Mouse (Mus musculus) forebrain, embryonic 16.5 days (tissue): ENCODE results near the gene Arsb. TPM values are rescaled to one million over a fixed set of nuclear protein-coding genes. Genes with fewer than 3 reads are reported as not detected.

Experiments used
- ATAC-seq: fragments of 200-750 bp; cut with Nextera tagmentation; 2 replicates; pipeline ENCODE4 v1.8.0; 2017; ENCODE audit warnings: mild to moderate bottlenecking, moderate library complexity
- H3K27ac ChIP-seq: fragments of 300-500 bp; sonication (generic); 2 replicates; pipeline ENCODE4 v1.5.1; 2014; ENCODE audit warnings: low read length, control low read depth
- H3K27me3 ChIP-seq: fragments of 300-500 bp; sonication (generic); replicated peaks from 2 replicates; pipeline ENCODE4 v1.6.1; 2014; ENCODE audit warnings: low read length; ENCODE audit not compliant: control insufficient read depth, insufficient read depth
- H3K36me3 ChIP-seq: fragments of 300-500 bp; sonication (generic); 2 replicates; pipeline ENCODE4 v1.6.1; 2014; ENCODE audit not compliant: control insufficient read depth, insufficient read depth
- H3K4me1 ChIP-seq: fragments of 300-500 bp; sonication (generic); replicated peaks from 2 replicates; pipeline ENCODE4 v1.6.1; 2014; ENCODE audit warnings: low read length; ENCODE audit not compliant: control insufficient read depth, insufficient read depth
- H3K4me2 ChIP-seq: fragments of 300-500 bp; sonication (generic); 2 replicates; pipeline ENCODE4 v1.6.1; 2014; ENCODE audit warnings: mild to moderate bottlenecking, low read length, control low read depth
- H3K4me3 ChIP-seq: fragments of 300-500 bp; sonication (generic); replicated peaks from 2 replicates; pipeline ENCODE4 v1.5.1; 2014; ENCODE audit warnings: mild to moderate bottlenecking, low read length, control low read depth
- H3K9ac ChIP-seq: fragments of 300-500 bp; sonication (generic); replicated peaks from 2 replicates; pipeline ENCODE4 v1.6.1; 2014; ENCODE audit warnings: low read depth, low read length, control low read depth
- H3K9me3 ChIP-seq: fragments of 300-500 bp; sonication (generic); 2 replicates; pipeline ENCODE4 v1.6.1; 2016; ENCODE audit warnings: low read length; ENCODE audit not compliant: control insufficient read depth
- WGBS: fragments of 180-500 bp; shearing (Covaris S2); extraction: QIAGEN DNeasy Blood & Tissue Kit; methylation state at CpG from one replicate; pipeline ENCODE4 v1.1.7; 2014; 5-methylcytosine and 5-hydroxymethylcytosine counted together
- polyA plus RNA-seq: library from polyadenylated mRNA; unstranded; fragments of >200 nt; fragmentation: Nextera tagmentation; extraction: Ambion mirVana; gene quantifications from 2 replicates; pipeline ENCODE4 v1.2.1, GENCODE M21; 2015

Arsb gene
- polyA plus RNA-seq, 1 experiment from 2014 or later: 9.7 TPM

- WGBS: 97% methylated on average over 12 of the region's 12 CpGs
- Histone ChIP-seq H3K36me3 (no peaks in the 10 kb centered on the region), H3K4me1 (no peaks in the 10 kb centered on the region), H3K9me3 (no peaks in the 10 kb centered on the region), H3K4me3 (no peak overlapping the region), H3K9ac (no peak overlapping the region), H3K27me3 (no peaks in the 10 kb centered on the region), H3K4me2 (no peak overlapping the region), H3K27ac (no peak overlapping the region)
- ATAC-seq: no peak
Observed at GRCm38 (mm10) chr13:93814676-93815075, 43.2 kb downstream of the Arsb start.

- WGBS: 90% methylated on average over 11 of the region's 11 CpGs
- Histone ChIP-seq H3K36me3 (no peaks in the 10 kb centered on the region), H3K4me3 (no peak overlapping the region), H3K4me2 (no peak overlapping the region), H3K27ac (no peak overlapping the region), H3K9me3 (no peaks in the 10 kb centered on the region), H3K9ac (no peak overlapping the region), H3K27me3 (no peaks in the 10 kb centered on the region), H3K4me1 (no peaks in the 10 kb centered on the region)
- no peak for ATAC-seq
Observed at GRCm38 (mm10) chr13:93815128-93815527, 43.7 kb downstream of the Arsb start.

DNA sequence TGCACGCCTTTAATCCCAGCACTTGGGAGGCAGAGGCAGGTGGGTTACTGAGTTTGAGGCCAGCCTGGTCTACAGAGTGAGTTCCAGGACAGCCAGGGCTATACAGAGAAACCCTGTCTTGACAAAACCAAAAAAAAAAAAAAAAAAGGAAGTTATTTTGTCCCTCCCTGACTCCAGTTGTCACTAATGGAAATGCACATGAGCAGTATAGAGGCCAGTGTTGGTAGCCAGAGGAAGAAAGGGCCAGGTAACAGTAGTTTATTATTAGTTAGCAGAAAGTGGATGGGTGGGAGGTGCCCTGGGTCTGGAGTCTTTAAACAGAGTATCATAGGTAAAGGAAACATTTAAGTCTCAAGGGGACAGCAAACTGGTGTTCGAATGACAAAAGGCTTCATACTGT lies 44.7 kb downstream of the Arsb start:
- 84% methylated on average over 2 of the region's 2 CpGs for WGBS
- no peak for ATAC-seq

DNA sequence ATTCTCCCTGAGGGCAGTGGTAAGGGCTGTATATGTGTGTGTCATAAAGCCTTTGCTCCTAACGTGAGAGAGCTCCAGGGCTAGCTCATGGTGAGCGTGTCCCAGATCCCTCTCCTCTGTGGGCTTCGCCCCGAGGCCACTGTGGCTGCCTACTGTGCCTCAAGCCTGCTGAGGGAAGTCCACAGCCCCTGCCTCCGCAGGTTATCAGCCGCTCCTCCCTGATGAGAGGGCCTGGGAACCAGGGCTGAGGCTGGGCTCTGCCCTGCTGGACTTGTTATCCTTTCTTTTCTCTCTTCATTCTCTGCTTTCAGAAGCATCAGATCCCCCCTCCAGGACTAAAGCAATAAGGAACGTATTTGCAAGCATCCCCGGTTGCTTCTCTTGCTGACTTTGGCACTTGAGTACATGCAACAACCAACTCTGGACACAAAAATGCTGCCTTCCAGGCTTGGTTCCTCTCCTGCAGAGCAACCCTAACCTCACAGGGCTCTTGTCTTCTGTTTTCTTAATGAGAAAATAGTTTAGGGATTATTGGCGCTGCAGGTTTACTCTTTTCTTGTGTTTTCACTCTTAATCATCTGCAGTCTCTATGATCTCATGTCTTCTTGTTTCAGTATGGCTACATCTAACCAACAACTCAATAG lies 45.4 kb downstream of the Arsb start:
- Histone ChIP-seq H3K4me1 (no peaks in the 10 kb centered on the region), H3K27ac (no peak overlapping the region), H3K9ac (no peak overlapping the region), H3K4me2 (no peak overlapping the region), H3K4me3 (no peak overlapping the region), H3K9me3 (no peaks in the 10 kb centered on the region), H3K27me3 (no peaks in the 10 kb centered on the region), H3K36me3 (no peaks in the 10 kb centered on the region)
- 38% methylated on average over 9 of the region's 9 CpGs for WGBS
- no peak for ATAC-seq

More for the DNA sequence above, 44.7 kb downstream of the Arsb start:
- Histone ChIP-seq H3K36me3 (no peaks in the 10 kb centered on the region), H3K27ac (no peak overlapping the region), H3K4me3 (no peak overlapping the region), H3K27me3 (no peaks in the 10 kb centered on the region), H3K9ac (no peak overlapping the region), H3K9me3 (no peaks in the 10 kb centered on the region), H3K4me2 (no peak overlapping the region), H3K4me1 (no peaks in the 10 kb centered on the region)

DNA sequence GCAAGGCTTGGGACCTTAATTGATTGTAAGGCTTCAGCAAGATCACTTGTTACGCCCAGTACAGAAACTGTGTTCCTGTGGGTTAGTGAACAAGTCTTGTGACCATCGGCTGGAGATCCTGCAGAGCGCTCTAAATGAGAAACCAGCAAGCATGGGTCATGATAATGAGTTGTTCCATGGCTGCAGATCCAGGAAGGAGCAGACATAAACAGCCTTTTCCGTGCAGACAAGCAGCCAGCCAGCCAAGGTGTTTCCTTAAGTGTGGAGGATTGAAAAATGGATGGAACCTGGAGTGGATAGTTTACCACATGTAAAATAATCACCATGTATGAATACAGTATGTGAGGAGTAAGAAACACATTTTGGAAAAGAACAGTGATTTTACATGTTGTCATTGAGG lies 48.7 kb downstream of the Arsb start:
- WGBS: 93% methylated on average over 4 of the region's 4 CpGs
- Histone ChIP-seq H3K9ac (no peak overlapping the region), H3K4me2 (no peak overlapping the region), H3K4me3 (no peak overlapping the region), H3K36me3 (no peaks in the 10 kb centered on the region), H3K27ac (no peak overlapping the region), H3K27me3 (no peaks in the 10 kb centered on the region), H3K9me3 (no peaks in the 10 kb centered on the region), H3K4me1 (no peaks in the 10 kb centered on the region)
- ATAC-seq: no peak

DNA sequence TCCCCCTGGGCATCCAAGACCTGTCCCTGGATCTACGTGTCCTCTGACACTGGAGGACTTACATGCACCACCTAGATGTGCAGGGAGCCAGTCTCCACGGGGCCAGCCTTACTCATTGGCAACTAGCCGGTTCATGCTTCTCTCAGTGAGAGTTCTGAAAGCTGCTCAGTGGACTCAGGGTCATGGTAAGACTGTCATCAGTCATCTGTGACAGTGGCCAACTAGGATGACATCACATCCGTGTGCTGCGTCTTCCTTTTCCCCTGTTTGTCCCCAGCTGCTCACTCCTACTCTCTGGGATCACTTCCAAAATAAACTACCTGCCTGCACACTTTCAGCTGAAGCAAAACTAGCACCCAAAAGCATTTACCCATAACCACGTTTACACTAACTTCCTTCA lies 50.6 kb downstream of the Arsb start:
- Histone ChIP-seq H3K27ac (no peak overlapping the region), H3K4me3 (no peak overlapping the region), H3K9me3 (no peaks in the 10 kb centered on the region), H3K36me3 (no peaks in the 10 kb centered on the region), H3K9ac (no peak overlapping the region), H3K4me2 (no peak overlapping the region), H3K27me3 (no peaks in the 10 kb centered on the region), H3K4me1 (no peaks in the 10 kb centered on the region)
- ATAC-seq: no peak
- 76% methylated on average over 6 of the region's 6 CpGs for WGBS

DNA sequence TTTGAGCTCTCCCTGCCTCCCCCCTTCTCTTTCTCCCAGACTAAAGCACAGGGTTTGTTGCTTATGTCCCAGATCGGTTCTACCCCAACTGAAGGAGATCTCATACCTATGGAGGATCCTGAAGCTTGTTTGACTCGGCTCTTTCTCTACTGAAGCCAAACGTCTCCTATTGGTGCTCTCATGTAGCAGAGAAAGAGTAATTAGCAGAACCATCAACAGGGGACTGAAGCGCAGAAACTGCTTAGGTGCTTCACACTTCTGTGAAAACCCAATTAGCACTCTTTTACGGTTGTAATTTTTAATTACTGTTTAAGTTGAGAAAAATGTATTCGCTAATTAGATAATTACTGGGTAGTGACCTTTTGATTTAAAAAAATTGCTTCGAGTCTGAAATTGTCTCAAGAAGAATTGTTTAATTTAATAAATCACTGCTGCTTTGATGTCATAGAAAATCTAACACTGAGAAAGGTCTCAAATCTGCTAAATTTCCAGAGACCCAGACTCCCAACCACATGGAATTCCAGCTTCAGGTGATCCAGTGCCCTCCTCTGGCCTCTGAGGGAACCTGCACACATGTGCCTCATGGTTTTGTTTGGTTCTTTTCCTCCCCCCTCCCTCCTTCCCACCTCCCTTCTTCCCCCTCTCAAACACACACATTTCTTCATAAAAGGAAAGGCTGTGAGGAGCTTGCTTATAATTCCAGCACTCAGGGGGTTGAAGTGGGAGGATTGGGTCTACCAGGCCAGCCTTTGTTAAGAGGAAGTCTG lies 54.5 kb downstream of the Arsb start:
- Histone ChIP-seq H3K9me3 (no peaks in the 10 kb centered on the region), H3K4me1 (no peaks in the 10 kb centered on the region), H3K9ac (no peak overlapping the region), H3K27ac (no peak overlapping the region), H3K4me2 (no peak overlapping the region), H3K4me3 (no peak overlapping the region), H3K27me3 (no peaks in the 10 kb centered on the region), H3K36me3 (no peaks in the 10 kb centered on the region)
- ATAC-seq: no peak
- WGBS: 62% methylated on average over 7 of the region's 7 CpGs

DNA sequence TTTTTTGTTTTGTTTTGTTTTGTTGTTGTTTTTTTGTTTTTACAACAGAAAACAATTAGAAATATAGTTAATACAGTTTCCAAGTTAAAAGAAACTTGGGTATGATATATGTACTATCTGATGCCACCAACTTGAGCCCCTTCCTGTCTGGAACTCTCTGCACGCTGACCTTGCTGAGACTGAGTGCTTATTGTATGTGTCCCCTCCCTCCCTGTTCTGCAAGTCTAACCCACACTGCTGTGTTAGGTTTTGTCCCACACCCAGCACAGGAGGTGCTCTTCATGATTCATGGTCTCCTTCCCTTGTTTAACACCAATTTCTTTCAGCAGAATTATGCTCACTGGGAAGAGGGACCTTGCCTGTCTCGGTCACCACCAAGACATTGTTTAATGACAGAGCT lies 56.3 kb downstream of the Arsb start:
- no peak overlapping the region for H3K27ac ChIP-seq
- H3K27me3 ChIP-seq: no peaks in the 10 kb centered on the region
- no peaks in the 10 kb centered on the region for H3K36me3 ChIP-seq
- no peaks in the 10 kb centered on the region for H3K9me3 ChIP-seq
- no peak for ATAC-seq
- WGBS: 72% methylated on average over 2 of the region's 2 CpGs
- no peak overlapping the region for H3K4me3 ChIP-seq
- H3K9ac ChIP-seq: no peak overlapping the region
- no peaks in the 10 kb centered on the region for H3K4me1 ChIP-seq
- H3K4me2 ChIP-seq: no peak overlapping the region

DNA sequence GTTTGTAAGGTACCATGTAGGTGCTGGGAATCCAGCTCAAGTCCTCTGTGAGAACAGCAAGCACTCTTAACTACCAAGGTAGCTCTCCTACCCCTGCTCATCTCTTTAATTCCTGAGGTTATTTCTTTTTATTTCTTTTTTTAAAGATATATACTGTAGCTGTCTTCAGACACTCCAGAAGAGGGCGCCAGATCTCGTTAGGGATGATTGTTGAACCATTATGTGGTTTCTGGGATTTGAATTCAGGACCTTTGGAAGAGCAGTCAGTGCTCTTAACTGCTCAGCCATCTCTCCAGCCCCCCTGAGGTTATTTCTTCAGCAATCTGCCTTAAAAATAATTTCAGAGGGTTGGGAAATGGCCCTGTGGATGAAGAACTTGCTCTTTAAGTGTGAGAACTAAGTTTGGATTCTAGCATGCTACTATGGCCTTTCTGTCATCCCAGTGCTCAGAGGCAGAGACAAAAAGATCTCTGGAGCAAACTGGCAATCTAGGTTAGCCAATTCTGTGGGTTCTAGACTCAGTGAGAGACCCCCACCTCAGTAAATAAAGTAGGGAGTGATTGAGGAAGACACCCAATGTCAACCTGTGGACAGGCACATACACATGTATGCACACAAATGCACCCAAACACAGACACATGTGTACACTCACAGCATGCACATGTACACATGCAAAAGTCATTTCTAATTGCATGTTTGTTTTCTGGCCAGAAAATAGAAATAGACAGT lies 58.3 kb downstream of the Arsb start:
- Histone ChIP-seq H3K4me2 (no peak overlapping the region), H3K27me3 (no peaks in the 10 kb centered on the region), H3K9ac (no peak overlapping the region), H3K36me3 (no peaks in the 10 kb centered on the region), H3K4me1 (no peaks in the 10 kb centered on the region), H3K27ac (no peak overlapping the region), H3K4me3 (no peak overlapping the region), H3K9me3 (no peaks in the 10 kb centered on the region)
- WGBS: 57% methylated on average over 2 of the region's 2 CpGs
- no peak for ATAC-seq
